Mouse (Mus musculus) heart, postnatal 36 days (tissue): ENCODE data around the gene Ano6. TPM values are rescaled to one million over a fixed set of nuclear protein-coding genes. Genes with fewer than 3 reads are reported as not detected.
"Not testable (repeated sequence)": the region's sequence is repeated elsewhere in the genome, so short reads cannot be mapped to it uniquely, and the experiment has no call there.

Experiments used
- DNase-seq, 2 experiments: peaks; one replicate each; pipeline ENCODE4 v3.0.0; 2021 to 2022
- intact Hi-C: fragments of 180-260 bp; cut with DNase I; formaldehyde crosslinking; loops from one replicate; pipeline ENCODE4 v1.15.1; 2025
- total RNA-seq, 2 experiments: library from RNA; stranded (reverse); gene quantifications; 2 replicates each; pipeline ENCODE4 v1.2.3; 2021

The Ano6 gene
- total RNA-seq, 2 experiments from 2014 or later: 20.6 to 23.0 TPM

DNA sequence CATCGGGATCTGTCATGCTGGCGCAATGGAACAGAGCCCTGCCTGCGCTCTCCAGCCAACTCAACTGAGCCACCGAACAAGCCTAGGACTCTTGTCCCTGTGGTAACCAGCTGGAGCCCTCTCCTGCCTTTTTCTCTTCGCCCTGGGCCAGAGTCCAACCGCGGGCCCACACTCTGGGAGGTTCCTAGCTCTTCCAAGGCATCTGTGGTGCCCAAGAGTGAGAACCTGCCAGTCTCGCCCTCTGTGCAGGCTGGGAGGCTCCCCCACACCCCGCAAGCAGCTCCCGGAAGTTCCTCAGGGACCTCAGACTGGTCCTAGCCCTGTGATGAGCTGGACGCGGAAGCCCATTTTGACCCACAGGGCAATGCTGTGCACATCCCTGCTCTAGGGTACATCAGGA lies 29.5 kb downstream of the Ano6 start:
- intact Hi-C loops: no loop called here
- no peak for DNase-seq

DNA sequence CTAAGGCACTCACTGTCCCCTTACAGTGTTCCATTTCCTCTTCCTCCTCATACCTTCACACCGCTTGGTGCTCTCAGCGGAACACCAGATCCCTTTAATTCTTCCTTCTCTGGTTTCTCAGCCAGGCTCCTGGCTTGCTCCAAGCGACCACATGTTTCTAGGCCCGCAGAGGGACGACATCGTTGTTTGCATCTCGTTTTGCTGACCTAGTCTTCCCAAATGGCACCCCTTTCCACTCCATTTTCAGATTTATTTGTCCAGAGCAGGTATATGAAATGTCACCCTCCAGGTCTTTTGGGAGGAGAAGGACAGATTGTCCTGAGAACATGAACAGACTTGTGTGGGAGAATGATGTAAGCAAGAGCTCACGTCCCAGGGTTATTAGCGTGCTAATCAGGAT lies 30.0 kb downstream of the Ano6 start:
- intact Hi-C loops: no loop called here
- DNase-seq: no peak

DNA sequence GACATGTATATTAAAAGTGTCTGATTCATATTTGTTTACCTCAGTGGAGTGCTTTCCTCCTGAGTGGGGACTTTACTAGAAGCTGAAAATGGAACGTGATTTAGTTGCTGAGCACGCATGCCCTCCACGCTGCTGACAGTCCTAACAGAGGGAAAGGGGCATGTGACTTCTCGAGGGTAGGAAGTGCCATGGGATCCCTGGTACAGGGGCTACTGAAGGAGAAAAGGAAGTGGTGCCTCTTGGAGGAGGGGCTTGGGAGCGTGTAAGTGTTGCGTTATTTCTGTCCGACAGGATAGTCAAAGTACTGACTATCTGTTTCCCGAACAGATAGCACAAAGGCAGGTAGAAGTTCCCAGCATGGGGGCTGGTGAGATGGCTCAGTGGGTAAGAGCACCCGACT lies 31.5 kb downstream of the Ano6 start:
- DNase-seq: no peak

DNA sequence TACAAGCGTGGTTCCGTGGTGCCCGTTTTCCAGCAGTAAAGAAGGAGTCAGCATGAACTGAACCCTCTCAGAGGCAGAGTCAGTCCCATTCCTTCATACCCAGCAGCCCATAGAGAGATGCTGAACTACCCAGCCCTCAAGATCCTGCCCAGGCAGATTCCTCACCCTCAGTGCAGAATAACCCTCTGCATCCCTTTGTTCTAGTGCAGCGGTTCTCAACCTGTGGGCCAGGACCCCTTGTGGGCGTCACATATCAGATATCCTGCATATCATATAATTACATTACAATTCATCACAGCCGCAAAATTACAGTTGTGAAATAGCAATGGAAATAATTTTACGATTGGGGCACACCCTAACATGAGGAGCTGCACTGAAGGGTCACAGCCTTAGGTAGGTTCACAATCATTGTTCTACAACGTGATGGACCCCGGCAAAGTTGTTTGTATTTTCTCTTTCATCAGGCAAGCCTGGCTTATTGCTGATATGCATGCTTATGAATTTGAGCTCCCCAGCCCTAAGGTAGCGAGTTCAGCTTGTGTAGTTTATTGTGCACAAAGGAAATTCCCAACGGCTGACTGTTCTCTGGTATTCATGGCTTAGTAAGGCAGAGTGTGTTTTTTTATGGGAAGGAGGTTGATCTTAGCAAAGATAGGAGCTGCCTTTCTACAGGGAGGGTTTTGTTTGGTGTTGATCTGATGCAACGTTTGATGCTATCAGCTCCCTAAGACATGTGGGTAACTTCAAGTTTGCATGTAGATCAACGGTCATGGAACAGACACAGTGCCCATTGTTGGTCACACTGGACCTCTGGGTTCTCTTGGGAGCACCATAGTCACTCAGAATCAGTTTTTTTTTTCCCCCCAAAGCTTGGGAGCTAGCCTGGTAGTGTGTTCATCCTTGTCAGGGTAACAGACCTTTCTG lies 33.0 kb downstream of the Ano6 start:
- DNase-seq: no peak
- intact Hi-C loops: no loop called here

More for the DNA sequence above, 31.5 kb downstream of the Ano6 start:
- intact Hi-C loops: no loop called here

DNA sequence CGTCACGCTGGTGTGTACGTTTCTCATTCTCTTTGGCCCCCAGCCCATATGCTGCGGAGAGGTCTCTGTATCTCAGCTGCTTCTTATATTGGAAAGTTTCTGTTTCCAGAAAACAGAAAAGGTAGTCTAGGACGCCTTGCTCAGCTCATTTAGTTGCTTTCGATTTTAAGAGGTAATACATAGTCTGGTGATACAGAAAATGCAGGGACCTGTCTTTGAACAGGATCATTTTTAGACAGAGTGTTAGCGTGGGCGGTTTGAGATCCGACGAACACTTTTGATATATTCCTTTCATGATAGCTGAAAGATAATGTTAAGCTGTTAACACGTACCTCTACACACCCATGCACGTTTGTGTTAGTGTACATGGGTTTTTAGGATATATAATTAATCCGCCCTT lies 35.9 kb downstream of the Ano6 start:
- DNase-seq: no peak
- intact Hi-C loops: no loop called here

DNA sequence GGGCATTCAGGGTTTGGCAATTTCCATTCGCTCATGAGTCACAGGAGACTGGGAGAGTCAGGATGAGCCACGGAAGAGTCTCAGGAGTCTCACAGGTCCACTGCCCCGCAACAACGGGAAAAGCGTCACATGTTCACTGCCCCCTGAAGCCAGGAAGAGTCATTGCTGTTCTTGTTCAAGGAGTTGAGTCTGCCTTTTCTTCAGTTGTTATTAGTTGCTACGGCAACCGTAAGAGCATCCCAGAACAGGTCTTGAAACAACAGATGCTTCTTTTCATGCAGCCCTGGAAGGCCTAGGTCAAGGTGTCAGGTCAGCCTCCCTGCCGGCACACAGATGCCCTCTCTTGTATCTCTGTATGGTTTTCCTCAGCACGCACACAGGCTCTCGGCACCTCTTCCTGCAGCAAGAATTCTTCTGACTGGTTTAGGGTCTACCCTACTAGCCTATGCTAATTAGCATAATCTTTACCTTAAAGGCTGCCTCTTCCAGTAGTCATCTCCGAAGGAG lies 36.9 kb downstream of the Ano6 start:
- intact Hi-C loops: no loop called here
- DNase-seq: no peak

DNA sequence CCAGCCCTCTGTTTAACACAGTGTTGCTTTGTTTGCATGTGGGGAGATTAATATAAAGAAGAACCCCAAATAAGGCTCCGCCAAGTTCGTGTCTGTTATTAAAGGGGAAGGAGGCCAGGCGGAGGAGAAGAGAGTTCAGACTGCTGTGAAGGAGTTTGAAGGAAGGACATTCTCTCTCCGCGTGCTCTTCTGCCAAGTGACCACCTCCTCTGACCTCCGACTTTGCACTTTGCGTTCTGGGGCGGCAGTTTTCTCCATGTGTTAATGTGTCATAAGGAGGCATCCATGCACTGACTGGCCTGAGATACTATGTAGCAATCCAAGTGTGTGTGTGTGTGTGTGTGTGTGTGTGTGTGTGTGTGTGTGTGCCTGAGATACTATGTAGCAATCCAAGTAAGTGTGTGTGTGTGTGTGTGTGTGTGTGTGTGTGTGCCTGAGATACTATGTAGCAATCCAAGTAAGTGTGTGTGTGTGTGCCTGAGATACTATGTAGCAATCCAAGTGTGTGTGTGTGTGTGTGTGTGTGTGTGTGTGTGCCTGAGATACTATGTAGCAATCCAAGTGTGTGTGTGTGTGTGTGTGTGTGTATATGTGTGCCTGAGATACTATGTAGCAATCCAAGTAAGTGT lies 37.5 kb downstream of the Ano6 start:
- intact Hi-C loops: loop anchor here (2.0 kb wide), 1 partner anchor 37 kb away; the partner anchor contains the start of gene Ano6
- not testable (repeated sequence) for DNase-seq

DNA sequence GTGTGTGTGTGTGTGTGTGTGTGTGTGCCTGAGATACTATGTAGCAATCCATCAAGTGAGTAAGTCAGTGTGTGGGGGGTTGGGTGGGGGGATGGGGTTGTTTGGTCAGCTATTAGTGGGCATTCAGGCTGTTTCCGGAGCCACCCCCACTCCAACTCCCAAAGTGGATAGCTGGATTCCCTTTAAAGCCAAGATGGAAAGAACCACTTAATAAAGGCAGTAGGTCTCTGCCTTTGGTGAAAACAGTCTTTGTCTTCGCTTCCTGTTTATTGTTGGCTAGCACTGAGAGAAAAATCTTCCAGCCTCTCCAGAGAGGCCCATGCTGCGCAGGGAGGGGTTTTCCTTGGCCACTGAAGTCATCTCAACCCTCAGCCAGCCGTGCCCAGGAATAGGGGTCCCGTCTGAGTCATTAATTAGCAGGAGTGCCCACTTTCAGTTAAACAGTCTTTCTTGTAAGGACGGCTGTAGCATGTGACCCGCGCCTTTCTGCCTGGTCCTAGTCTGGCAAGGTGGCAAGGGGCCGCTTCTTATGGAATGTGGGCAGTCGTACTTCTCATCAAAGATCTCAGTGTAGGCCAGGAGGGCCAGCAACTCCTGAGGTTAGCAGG lies 38.1 kb downstream of the Ano6 start:
- intact Hi-C loops: loop anchor here (2.0 kb wide), 1 partner anchor 38 kb away; the partner anchor contains the start of gene Ano6
- DNase-seq: peak; percentile 29 to 49

DNA sequence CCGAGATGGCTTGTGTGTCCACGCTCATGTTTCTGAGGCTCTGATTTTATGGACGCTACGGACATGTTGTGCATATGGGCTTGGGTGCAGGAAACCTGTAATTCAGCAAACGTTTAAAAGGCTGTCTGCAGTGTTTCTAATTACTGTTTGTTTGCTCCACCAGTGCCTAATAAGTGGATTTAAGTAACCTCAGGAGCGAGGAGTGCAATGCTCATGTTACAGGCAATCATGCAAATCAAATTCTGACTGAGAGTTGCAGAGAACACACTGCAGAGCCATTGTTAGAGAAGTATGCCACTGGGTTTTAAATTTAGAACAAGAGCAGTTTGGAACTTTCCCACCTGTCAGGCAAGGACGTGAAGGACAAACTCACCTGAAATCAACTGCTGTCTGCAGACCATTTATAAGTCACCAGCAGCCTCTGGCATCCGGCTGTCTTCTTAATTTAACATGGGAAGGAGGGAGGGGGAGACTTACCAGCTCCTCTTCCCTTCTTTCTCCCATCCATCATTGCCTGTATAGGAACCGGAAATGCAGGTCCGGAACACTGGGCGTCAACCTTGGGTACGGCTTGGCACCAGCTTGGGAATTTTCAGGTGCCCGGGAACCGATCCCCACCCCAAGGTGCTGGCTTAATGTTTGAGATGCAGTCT lies 39.0 kb downstream of the Ano6 start:
- no peak for DNase-seq
- intact Hi-C loops: loop anchor here (2.0 kb wide), 1 partner anchor 39 kb away; the partner anchor contains the start of gene Ano6

DNA sequence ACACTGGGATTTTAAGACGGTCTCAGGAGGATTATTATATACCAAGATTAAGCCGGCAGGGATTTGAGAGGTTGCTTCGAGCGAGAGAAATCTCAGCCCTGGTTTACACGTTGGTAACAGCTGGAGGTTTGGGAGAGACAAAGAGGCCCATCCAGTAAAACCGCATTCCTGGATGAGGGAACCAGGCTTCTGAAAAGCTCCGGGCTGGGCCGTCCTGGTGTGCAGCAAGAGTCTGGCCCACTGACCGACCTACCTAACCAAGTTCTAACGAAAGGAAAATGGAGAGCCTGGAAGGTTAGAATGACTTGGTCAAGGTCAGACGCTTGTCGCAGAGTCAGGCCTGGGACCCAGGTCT lies 39.5 kb downstream of the Ano6 start:
- intact Hi-C loops: no loop called here
- DNase-seq: no peak

DNA sequence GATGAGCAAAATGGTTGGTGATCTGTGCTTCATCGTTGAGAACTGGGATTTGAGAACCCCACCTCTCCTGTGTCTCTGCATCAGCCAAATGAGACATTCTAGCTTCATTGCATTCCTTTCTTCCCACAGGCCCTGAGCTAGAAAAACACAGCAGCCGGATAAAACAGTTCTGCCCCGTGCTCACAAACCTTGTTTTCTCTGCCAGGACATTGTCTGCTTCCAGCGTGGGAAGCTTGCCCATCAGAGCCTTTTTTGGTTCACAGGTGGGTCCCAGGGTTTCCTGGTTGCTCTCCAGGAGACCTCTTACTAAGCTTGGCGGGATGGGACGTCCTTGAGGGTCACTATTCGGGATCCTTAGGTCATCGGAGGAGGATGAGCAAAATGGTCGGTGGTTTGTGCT lies 42.6 kb downstream of the Ano6 start:
- DNase-seq: no peak
- intact Hi-C loops: no loop called here

DNA sequence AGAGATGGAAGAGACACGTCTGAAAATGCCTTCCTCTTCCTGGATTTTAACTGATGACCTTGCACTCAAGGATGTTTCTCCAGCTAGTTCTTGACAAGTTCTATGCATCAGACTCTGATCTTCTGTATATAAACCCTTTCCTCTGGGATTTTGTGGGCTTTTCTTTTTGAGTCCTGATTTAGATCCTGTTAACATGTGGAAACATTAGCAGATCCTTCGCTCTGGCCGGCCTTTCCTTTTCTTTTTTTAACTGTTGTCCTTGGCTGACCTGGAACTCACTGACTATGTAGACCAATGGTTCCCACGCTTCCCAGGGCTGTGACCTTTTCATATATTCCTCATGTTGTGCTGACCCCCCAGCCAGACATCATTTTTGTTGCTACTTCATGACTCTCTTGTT lies 45.4 kb downstream of the Ano6 start:
- no peak for DNase-seq
- intact Hi-C loops: loop anchor here (2.0 to 5.0 kb wide), 3 partner anchors 64 to 446 kb away; no protein-coding TSS in a partner anchor

DNA sequence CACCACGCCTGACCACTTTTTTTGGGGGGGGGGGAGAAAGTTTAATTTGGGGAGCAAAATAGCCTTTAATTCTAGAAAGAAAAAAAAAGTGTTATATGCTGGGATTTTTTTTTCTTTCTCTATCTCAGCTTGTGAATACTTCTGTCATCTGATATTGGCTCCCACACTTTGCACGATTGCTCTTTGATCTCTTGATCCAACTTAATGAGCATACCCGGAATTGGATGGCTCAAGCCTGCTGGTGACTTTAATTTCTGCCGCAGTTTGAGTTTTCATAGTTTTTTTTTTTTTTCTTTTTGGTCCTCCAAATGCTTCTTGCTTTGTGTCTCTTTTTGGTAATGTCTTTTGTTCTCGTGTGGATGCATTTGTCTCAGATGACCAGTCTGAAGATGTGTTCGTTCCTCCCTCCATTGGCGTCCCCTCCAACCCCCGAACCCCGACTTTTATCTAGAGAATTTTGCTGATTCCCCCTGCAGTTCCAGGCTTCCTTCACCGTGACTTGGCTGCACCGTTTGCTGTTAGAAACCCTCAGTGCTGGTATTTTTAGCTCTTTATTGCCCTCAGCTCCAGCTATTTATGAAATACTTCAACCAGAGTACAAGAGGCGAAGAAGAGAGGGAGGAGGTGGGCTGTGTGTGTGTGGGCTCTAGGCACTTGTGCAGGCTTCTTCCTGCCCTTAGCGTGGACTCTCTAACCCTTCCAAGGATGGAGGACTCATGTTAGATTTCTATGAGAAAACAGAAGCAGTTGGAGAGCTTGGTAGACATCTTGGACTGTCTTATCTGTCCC lies 46.2 kb downstream of the Ano6 start:
- no peak for DNase-seq

DNA sequence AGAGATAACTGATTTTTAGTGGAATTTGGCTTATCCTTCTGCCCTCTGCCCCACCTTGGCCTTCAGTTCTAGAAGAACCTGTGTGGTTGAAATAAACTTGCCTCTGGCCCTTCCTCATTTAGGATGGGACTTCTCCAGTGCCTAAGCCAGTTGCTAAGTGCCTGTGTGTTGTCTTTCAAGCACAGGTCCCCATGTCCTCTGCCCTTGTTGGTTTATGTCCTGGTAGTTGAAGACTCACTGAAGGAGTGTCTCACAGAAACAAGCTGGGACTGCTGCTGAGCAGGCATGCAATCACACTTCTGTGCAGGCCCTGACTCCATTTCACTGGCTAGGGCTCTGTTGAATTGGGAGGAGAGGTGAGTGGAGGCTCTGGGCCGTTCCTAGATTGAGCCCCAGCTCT lies 46.9 kb downstream of the Ano6 start:
- intact Hi-C loops: loop anchor here (2.0 to 5.0 kb wide), 3 partner anchors 65 to 445 kb away; no protein-coding TSS in a partner anchor
- DNase-seq: no peak

More for the DNA sequence above, 46.2 kb downstream of the Ano6 start:
- intact Hi-C loops: loop anchor here (2.0 to 5.0 kb wide), 3 partner anchors 65 to 445 kb away; no protein-coding TSS in a partner anchor

DNA sequence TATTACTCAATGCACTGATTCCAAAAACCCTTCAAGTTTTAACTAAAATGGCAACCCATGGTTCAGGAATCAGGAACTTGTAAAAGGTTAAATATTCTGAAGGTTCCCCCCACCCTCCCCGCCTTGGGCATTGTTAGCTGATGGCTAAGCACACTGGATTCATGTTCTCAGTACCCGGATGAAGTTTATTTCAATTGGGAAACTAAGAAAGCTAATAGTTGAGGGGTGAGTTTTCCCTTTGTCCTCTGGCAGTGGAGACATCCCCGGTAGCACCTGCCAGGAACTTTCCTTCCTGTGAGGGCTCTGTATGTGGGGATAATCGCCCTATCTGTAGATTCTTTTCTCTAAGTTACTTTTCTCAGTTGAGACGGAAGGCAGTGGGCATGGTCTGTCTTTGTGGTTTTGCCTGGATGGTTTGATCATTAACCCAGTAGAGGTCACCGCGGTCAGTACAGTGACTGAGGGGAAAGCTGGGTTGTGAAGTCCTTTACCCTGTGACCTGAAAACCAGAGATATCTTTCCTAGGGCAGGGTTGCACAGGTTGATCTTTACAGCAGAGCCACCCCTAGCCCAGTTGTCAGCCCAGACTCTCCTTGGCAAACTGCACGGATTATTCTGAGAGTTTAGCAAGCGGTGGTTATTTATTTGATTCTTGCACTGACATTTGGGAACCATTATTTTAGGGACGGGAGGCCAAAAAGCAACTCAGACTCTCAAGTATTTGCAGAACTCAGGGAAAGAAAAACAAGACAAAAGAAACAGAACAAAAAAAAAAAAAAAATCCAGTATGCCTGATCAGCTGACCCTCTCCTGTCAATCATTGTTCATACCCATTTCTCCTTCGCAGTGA lies 47.8 kb downstream of the Ano6 start:
- intact Hi-C loops: loop anchor here (5.0 kb wide), 2 partner anchors 66 to 444 kb away; no protein-coding TSS in a partner anchor
- DNase-seq: no peak

DNA sequence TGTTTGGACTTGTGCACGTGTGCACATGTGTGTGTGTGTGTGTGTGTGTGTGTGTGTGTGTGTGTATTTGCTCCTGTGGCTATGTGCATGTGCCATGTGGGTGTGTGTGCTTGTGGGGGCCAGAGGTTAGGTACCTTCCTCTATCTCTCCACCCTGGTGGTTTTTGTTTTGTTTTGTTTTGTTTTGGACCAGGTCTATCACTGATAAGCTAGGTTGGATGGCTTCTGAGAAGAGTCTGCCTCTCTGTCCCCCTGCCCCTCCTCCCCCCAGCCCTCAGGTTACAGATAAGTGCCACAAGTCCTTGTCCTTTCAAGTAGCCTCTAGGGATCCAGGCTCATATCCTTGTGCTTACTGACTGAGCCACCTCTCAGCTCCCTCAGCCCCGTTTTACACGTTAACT lies 49.1 kb downstream of the Ano6 start:
- DNase-seq: no peak
- intact Hi-C loops: loop anchor here (5.0 kb wide), 2 partner anchors 67 to 443 kb away; no protein-coding TSS in a partner anchor

DNA sequence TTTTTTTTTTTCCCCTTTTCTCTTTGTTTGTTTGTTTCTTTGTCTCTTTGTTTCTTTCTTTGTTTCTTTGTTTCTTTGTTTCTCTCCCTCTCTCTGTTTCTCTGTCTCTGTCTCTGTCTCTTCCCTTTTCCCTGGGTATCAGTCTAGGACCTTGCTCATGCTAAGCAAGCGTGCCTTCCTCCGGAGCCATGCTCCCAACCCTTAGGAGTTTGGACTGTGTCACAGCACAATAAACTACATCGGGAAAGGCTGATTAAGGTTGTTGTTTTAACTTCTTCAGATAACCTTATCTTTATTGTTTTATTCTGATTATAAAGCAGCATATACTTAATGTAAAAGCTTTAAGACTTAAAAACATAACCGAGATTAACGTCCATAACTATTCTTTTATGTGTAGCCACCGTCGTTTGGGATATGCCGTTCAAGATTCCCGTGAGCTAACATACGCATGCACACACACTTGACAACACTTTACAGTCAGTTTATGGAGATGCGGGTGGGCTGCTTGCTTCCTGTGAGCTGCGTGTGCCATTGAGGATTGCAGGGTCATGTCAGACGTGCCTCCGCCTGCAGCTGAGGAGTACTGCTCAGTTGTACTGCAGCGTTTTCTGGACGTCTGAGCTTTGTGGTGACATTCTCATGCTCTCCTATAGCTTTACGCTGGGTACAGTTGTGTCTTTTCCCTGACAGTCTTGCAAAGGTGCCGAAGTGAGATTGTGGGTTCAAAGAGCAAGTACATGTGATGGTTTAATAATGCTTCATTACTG lies 52.7 kb downstream of the Ano6 start:
- intact Hi-C loops: no loop called here
- DNase-seq: no peak

DNA sequence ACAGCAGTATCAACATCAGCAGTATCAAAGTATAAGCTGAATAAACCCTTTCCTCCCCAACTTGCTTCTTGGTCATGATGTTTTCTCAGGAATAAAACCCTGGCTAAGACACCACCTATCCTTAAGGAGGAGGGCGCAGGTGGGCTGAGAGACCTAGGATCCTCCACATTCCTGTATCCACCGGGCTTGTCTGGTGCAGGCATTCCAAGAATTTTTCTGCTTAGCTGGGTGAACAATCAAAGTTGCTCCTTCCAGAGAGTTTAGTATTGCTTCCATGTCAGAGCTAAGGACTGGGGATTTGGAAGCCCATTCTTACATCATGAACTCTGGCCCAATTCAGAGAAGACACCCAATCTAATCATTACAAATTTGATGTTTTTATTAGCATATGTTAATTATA lies 53.8 kb downstream of the Ano6 start:
- no peak for DNase-seq
- intact Hi-C loops: no loop called here
